In genomic region chr2:84727172-84727858, GRCm38 (mm10) we compare ENCODE assay signal across 8 mouse cellular contexts. TPM values are rescaled to one million over a fixed set of nuclear protein-coding genes. Genes with fewer than 3 reads are reported as not detected.
DNase-seq lines count a peak whose midpoint lies in the region; ATAC-seq lines count a peak whose summit lies in the region.

Gene Clp1, minus strand, starts transcription at chr2:84727350.

- peak within 1 kb of the TSS; percentile 97 for H3K4me2 ChIP-seq in intestine, embryonic 14.5 days (ENCODE audit: low read length)

- peaks cover 23% of the 10 kb centered on the region for H3K36me3 ChIP-seq in intestine, embryonic 14.5 days (ENCODE audit: control insufficient read depth, insufficient read depth, low read length)

- H3K4me3 ChIP-seq in intestine, embryonic 14.5 days (ENCODE audit: low read depth, low read length): peak within 1 kb of the TSS; percentile 70

- H3K27ac ChIP-seq in intestine, embryonic 14.5 days (ENCODE audit: low read depth): peak within 1 kb of the TSS; percentile 65; the same call in 1 of the 2 replicates

- intact Hi-C loops in left cerebral cortex, postnatal 14 days (cut with DNase I): no loop called here

- H3K27me3 ChIP-seq in intestine, embryonic 14.5 days (replicated peaks; ENCODE audit: control insufficient read depth, insufficient read depth, low read length): no peaks in the 10 kb centered on the region

- H3K4me1 ChIP-seq in intestine, embryonic 14.5 days (replicated peaks; ENCODE audit: control insufficient read depth, insufficient read depth, low read length): peaks cover 7% of the 10 kb centered on the region

- peak within 1 kb of the TSS; percentile 52 for H3K9ac ChIP-seq in intestine, embryonic 14.5 days (ENCODE audit: low read length)

- no peaks in the 10 kb centered on the region for H3K9me3 ChIP-seq in intestine, embryonic 14.5 days (ENCODE audit: control insufficient read depth, low read length)

- ATAC-seq in intestine, embryonic 14.5 days (replicated peaks; ENCODE audit: low FRiP score, low TSS enrichment, low read depth): peak; percentile 96

- peak; percentile 91 to 92 for DNase-seq in adrenal gland, adult 18-20 months (ENCODE audit: low spot score in 2 of 2)
- peak; percentile 99 for DNase-seq in embryo, embryonic 11 days
- DNase-seq in gastrocnemius, postnatal 25 days: peak; percentile 95
- peak; percentile 96 for DNase-seq in intestine, embryonic 14.5 days (ENCODE audit: low spot score)
- DNase-seq in left cerebral cortex, postnatal 14 days (ENCODE audit: low spot score in 2 of 2): peak; percentile 97
- peak; percentile 98 for DNase-seq in mesoderm, embryonic 11.5 days (ENCODE audit: low read depth, low spot score)
- peak; percentile 98 for DNase-seq in right cerebral cortex, postnatal 36 days (ENCODE audit: low spot score in 2 of 2)
- DNase-seq in yolk sac, embryonic 10.5 days (ENCODE audit: low spot score): peak; percentile 96

- under 1% methylated on average over 39 of the region's 39 CpGs for WGBS in intestine, embryonic 14.5 days

RNA-seq across cellular contexts. Expression of gene Clp1, which starts in this region (rescaled TPM):
- 10 to 100 TPM; 13.4 to 15.3 TPM for total RNA-seq in adrenal gland, adult 18-20 months (2021)
- total RNA-seq in gastrocnemius, postnatal 25 days (2021): 1 to 10 TPM; 3.2 to 3.5 TPM
- polyA plus RNA-seq in intestine, embryonic 14.5 days (2014; fragmentation: Nextera tagmentation; extraction: Ambion mirVana): 25.7 and 29.0 TPM in 2 replicates
- total RNA-seq in left cerebral cortex, postnatal 14 days (2021): 1 to 10 TPM; 7.5 to 8.3 TPM

Comparison
In these comparisons a context has a peak if more than half of its experiments do, and no peak if none do; other contexts are left out.
1. Peak in every context shown above with its lines: DNase-seq, ATAC-seq, H3K4me3 ChIP-seq and H3K27ac ChIP-seq.